Mouse (Mus musculus) cerebellum, postnatal 25 days (tissue): ENCODE results near the gene Cant1.

ENCODE experiments used
- DNase-seq, 2 experiments: peaks; one replicate each; pipeline ENCODE4 v3.0.0; 2021; ENCODE audit warnings: mixed read lengths in 2 of 2

The Cant1 gene

DNA sequence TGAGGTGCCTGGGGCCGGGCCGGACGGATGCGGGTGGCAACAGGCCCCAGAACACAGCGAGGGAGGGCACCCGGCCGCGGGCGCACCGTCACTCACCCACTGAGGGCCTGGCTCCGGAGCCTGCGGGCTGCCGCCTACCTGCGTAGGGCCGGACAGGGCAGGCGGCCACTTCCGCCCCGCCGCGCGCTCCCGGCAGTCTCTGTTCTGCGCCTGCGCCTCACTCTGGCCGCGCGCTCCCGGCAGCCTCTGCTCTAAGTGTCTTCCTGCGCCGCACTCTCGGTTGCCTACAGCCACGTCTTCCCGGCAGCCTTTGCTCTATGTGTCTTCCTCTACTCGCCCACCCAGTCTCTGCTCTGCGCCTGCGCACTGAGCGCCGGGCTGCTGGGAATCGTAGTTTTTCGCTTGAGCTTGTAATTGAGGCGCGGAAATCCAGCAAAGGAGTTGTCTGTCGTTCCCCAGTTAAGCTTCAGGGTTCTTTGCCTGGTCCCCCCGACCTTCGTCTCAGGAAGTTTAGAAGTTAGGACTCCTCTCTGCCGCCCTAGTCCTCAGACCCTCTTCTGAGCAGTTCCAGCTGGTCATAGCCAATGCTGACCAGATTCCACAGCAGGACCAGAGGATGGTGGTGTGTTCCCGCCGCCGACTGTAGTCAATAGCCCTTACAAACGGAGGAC is at the start of gene Cant1:
Gene Cant1 (minus strand): TSS at position 253 of the 671 bp plus-strand sequence.
- DNase-seq = peak; percentile 98

DNA sequence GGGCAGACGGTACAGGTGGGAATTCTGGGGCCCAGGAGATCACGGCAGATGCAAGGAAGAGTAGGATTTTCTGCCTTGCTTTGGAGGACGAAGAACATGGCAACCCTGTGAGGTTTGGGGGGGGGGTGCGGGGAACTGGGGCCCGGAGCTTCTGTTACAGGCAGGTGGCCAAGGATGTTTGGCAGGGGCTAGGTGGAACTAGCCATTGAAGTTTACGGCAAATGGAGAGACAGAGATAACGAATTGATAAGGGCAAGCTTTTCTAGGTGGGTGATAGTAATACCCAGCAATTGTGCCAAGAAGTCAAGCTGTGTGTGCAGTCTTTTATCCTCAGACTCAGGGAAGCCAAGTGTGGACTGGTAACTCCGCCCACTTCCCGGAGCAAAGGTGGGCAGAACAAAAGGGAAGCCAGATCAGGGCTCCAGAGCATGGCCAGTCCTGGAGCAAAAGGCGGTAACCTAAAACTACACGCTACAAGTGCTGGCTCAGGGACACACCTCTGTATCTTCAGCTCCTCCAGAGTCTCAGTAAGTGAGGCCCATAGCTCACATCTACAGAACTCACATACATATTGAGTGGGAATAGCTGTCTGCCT is 48.7 kb upstream of the Cant1 start:
- DNase-seq = no peak

GRCm38 (mm10) chr11:118460280-118460679 is 41.4 kb upstream of the Cant1 start:
- DNase-seq = no peak

GRCm38 (mm10) chr11:118459536-118459935 is 40.6 kb upstream of the Cant1 start:
- no peak for DNase-seq

- DNase-seq = no peak
Measured at GRCm38 (mm10) chr11:118459051-118459450, 40.2 kb upstream of the Cant1 start.

- DNase-seq = no peak
Measured at GRCm38 (mm10) chr11:118456937-118457336, 38.1 kb upstream of the Cant1 start.

- no peak for DNase-seq
Measured at GRCm38 (mm10) chr11:118455788-118456187, 36.9 kb upstream of the Cant1 start.

- no peak for DNase-seq
Measured at GRCm38 (mm10) chr11:118453886-118454671, 35.2 kb upstream of the Cant1 start.

GRCm38 (mm10) chr11:118452955-118453354 is 34.1 kb upstream of the Cant1 start:
- no peak for DNase-seq

GRCm38 (mm10) chr11:118451211-118451610 is 32.3 kb upstream of the Cant1 start:
- no peak for DNase-seq

- DNase-seq = no peak
Measured at GRCm38 (mm10) chr11:118448385-118448784, 29.5 kb upstream of the Cant1 start.

DNA sequence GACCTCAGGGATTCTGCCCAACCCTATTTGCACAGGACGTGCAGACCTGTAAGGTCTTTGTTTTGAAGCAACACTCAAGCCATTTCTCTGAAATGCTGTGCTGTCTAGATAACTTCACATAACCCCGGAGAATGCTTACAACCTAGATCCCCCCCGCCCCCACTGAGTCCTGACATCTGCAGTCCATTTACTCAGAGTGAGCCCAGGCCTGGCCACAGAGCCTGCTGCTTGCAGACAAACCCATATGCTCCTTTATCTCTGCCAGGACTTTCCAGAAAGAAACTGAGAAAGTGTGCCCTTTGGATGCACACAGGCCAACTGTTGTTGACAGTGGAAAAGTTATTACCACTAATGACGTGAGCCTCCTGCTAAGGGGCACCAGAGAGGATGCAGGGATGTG is 28.5 kb upstream of the Cant1 start:
- peak in 1 of 2 experiments; percentile 56 for DNase-seq

- peak; percentile 80 to 83 for DNase-seq
Measured at GRCm38 (mm10) chr11:118445843-118446242, 27.0 kb upstream of the Cant1 start.

GRCm38 (mm10) chr11:118443201-118443970 is 24.5 kb upstream of the Cant1 start:
- DNase-seq = peak; percentile 74 to 85

- DNase-seq = peak in 1 of 2 experiments; percentile 21
Measured at GRCm38 (mm10) chr11:118442691-118443090, 23.8 kb upstream of the Cant1 start.

DNA sequence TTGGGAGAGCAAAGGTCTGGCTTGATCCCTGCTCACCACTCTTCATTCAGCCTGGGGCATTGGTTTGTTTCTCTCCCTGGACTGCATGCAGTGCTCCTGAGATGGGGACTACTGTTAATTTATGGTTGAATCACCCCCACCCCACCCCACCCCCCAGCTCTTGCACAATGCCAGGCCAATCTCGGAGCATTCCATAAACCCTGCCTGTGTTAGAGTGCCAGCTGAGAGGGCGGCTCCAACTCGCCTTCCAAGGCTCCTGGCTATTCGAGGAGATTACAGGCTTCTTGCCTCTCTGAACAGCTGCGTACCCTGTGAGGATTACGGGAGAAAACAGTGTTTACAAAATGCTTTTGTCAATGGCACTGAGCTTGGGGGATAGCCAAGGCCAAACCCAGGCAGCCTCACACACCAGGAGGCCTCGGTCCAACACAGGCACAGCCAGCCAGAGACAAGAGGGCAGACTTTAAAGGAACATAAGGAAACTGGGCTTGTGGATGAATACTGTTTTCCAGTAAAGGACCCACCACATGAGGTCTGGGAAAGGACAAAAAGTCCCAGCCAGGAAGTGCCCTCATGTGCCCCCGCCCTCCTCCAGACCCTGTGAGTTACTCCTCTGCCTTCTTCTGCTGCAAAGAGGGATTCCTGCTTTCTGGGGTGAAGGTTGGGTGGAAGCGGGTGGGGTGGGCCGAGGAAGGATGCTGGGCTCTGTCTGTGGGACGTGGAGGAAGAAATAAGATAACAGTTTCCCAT is 20.0 kb upstream of the Cant1 start:
- peak in 1 of 2 experiments; percentile 18 for DNase-seq

GRCm38 (mm10) chr11:118436471-118436935 is 17.6 kb upstream of the Cant1 start:
- DNase-seq = peak; percentile 84 to 88

GRCm38 (mm10) chr11:118434093-118434492 is 15.2 kb upstream of the Cant1 start:
- DNase-seq = no peak

- DNase-seq = no peak
Measured at GRCm38 (mm10) chr11:118433398-118433868, 14.5 kb upstream of the Cant1 start.

DNA sequence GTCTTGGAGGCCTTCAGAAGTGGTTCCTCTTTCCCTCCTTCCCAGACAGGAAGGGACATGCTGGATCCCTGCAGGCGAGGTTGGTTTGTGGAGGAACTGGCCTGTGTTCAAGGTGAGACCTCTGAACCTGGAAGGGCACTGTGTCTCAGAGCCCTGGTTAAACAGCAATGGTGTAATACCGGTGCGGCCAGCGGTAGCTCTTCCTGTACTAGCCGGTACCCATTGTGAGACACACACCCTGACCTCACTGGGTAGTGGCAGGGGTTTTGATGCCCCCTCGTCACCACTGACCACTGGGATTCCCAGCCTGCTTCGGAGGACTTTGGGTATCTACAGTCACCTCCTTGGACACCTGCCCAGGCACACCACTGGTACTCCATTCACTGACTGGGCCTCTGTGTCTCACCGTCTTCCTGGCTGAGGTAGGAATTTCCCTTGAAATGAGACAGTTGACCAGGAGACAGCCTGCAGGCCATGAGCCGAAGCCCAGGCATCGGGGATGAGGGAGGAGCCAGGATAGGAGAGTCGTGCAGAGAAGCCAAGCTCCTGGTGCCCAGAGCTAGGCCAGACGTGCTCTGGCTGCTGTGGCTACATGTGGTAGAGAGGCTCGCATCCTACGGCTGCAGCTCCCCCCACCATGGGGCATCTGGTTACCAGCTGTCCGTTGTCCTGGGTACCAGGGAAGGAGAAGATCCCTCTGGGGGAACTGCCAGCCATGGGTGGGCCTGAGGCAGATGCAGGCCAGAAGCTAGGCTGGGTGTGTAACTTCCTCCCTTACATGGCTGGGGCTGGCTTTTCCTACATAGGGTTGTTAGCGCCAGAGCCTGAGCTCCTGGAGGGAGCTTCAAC is 12.4 kb upstream of the Cant1 start:
- peak; percentile 4 to 25 for DNase-seq
